Mouse (Mus musculus): Measurements from ENCODE around the gene Mybpc2. TPM values are rescaled to one million over a fixed set of nuclear protein-coding genes. Genes with fewer than 3 reads are reported as not detected.

The Mybpc2 gene
- total and polyA plus RNA-seq, 3 experiments: 0.05 TPM; not detected in 2

DNA sequence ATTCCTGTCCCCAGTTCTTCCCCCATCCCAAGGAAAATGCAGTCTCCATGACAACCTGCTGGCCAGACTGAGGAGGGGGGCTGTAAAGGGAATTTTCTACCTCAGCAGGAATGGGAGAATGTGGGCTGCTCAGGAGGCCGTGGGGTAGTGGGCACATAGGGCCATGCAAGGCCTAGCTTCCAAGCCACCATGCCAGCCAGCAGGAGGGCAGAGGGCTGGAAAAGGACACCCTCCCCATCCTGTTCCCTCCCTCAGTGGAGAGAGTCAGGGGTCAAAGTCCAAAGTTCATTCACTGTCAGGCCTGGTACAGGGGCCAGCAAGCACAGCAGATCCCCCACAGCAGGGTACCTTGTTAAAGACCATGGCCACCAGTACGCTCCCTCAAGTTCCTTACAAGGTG, 59.3 kb downstream of the Mybpc2 start, which contains the start of gene Aspdh:
Gene Aspdh (plus strand): TSS at position 281 of the 400 bp plus-strand sequence.
- DNase-seq (ENCODE audit: low spot score): no peak
- Histone ChIP-seq H3K27me3 (ENCODE audit: insufficient read depth, low read length) (peaks cover 19% of the 10 kb centered on the region; the same call in 1 of the 2 replicates), H3K4me1 (ENCODE audit: insufficient read depth, low read depth, low read length) (peaks cover 42% of the 10 kb centered on the region), H3K4me3 (ENCODE audit: low read depth, low read length) (no peak within 1 kb of the TSS), H3K36me3 (replicated peaks) (peaks cover 15% of the 10 kb centered on the region), H3K9me3 (replicated peaks) (peaks cover 12% of the 10 kb centered on the region; the same call in 1 of the 2 replicates)
- ATAC-seq (ENCODE audit: extremely low read depth, insufficient number of reproducible peaks, low FRiP score, poor library complexity, severe bottlenecking): no peak
- TF ChIP-seq CTCF (IDR thresholded peaks at IDR 0.05; ENCODE audit: low read depth, low read length) (no peak), TAL1 (conservative IDR thresholded peaks at IDR 0.05; ENCODE audit: low read depth, low read length) (no peak), POLR2AphosphoS5 (IDR thresholded peaks at IDR 0.05; ENCODE audit: insufficient replicate concordance, low read depth, low read length) (no peak), GATA1 (IDR thresholded peaks at IDR 0.05; ENCODE audit: borderline replicate concordance, low read length) (no peak), GATA2 (IDR thresholded peaks at IDR 0.05; ENCODE audit: borderline replicate concordance, low read depth, low read length) (no peak)

DNA sequence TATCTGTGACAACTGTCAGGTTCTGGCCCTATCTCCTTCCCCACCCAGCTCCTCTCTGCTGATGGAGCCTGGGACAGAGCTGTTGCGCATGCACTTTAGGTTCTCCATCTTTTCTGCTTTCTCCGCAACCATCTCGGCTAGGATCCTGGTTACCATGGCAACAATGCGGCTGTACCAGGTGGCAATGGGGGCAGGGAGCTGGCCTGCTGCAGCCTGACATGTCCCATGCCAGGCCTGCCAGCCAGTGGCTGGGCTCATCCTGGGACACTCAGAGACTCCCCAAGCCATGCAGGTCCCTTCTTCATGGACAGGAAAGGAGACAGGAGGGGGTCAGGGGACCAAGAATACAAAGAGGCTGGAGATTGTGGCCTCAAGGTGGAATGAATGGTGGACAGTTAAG, 59.9 kb downstream of the Mybpc2 start:
- H3K9me3 ChIP-seq (replicated peaks): peaks cover 12% of the 10 kb centered on the region; the same call in 1 of the 2 replicates
- H3K36me3 ChIP-seq (replicated peaks): peaks cover 9% of the 10 kb centered on the region
- ATAC-seq (ENCODE audit: extremely low read depth, insufficient number of reproducible peaks, low FRiP score, poor library complexity, severe bottlenecking) (no peak), DNase-seq (ENCODE audit: low spot score) (no peak)
- peaks cover 24% of the 10 kb centered on the region; the same call in 1 of the 2 replicates for H3K27me3 ChIP-seq (ENCODE audit: insufficient read depth, low read length)
- TF ChIP-seq GATA1 (IDR thresholded peaks at IDR 0.05; ENCODE audit: borderline replicate concordance, low read length) (no peak), TAL1 (conservative IDR thresholded peaks at IDR 0.05; ENCODE audit: low read depth, low read length) (no peak), POLR2AphosphoS5 (IDR thresholded peaks at IDR 0.05; ENCODE audit: insufficient replicate concordance, low read depth, low read length) (no peak), GATA2 (IDR thresholded peaks at IDR 0.05; ENCODE audit: borderline replicate concordance, low read depth, low read length) (no peak), CTCF (IDR thresholded peaks at IDR 0.05; ENCODE audit: low read depth, low read length) (no peak)
- no peak overlapping the region for H3K4me3 ChIP-seq (ENCODE audit: low read depth, low read length)
- H3K4me1 ChIP-seq (ENCODE audit: insufficient read depth, low read depth, low read length): peaks cover 36% of the 10 kb centered on the region

DNA sequence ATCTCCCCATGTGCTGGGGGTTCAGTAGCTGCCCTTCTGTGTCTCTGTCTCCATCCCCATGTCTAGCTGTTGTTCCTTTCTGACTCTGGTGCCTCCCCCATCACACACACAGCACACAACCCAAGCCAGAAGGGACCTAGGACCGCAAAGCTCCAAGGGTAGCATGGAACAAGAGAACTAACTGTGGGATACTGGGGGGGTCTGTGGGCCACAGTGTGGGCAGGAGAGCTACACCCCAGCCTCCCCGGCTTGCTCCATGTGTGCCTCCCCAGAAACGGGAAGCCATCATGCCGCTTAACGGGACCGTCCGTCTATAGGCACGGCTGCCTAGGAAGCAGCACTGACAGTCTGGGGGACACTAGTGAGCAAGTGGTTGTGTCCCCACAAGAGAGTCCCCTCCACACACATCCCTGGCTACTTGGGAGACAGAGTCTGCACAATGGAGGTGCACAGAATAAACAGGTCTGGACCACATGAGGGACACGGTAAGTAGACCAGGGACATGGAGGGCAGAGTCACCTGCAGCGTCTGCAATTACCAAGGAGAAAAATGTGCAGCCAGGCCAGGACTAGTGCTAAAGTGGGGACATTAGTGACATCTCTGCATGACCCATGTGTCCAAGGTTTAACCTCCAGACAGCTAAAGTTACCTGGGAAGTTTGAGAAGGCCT, 60.8 kb downstream of the Mybpc2 start:
- peaks cover 12% of the 10 kb centered on the region; the same call in 1 of the 2 replicates for H3K9me3 ChIP-seq (replicated peaks)
- TF ChIP-seq GATA2 (IDR thresholded peaks at IDR 0.05; ENCODE audit: borderline replicate concordance, low read depth, low read length) (no peak), CTCF (IDR thresholded peaks at IDR 0.05; ENCODE audit: low read depth, low read length) (no peak), TAL1 (conservative IDR thresholded peaks at IDR 0.05; ENCODE audit: low read depth, low read length) (no peak), GATA1 (IDR thresholded peaks at IDR 0.05; ENCODE audit: borderline replicate concordance, low read length) (no peak), POLR2AphosphoS5 (IDR thresholded peaks at IDR 0.05; ENCODE audit: insufficient replicate concordance, low read depth, low read length) (no peak)
- peaks cover 28% of the 10 kb centered on the region for H3K4me1 ChIP-seq (ENCODE audit: insufficient read depth, low read depth, low read length)
- H3K4me3 ChIP-seq (ENCODE audit: low read depth, low read length): no peak overlapping the region
- peaks cover under 1% of the 10 kb centered on the region for H3K36me3 ChIP-seq (replicated peaks)
- peaks cover 28% of the 10 kb centered on the region; the same call in 1 of the 2 replicates for H3K27me3 ChIP-seq (ENCODE audit: insufficient read depth, low read length)
- DNase-seq (ENCODE audit: low spot score) (no peak), ATAC-seq (ENCODE audit: extremely low read depth, insufficient number of reproducible peaks, low FRiP score, poor library complexity, severe bottlenecking) (no peak)

DNA sequence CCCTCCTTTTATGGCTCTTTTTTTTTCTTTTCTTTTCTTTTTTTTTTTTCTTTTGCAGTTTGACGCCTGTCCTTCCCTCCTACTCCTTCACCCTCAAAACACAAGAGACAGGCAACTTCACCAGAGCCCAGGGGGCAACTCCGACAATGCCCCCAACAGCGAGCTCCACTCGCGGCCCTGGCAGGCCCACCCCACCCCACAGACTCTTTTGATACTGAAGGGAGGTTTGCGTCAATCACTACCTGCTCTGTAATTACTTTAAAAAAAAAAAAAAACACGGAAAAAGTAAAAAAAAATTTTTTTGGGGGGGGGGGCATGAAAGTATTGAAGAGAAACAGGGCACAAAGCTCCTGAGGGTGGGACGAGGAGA, 61.4 kb downstream of the Mybpc2 start:
- ATAC-seq (ENCODE audit: extremely low read depth, insufficient number of reproducible peaks, low FRiP score, poor library complexity, severe bottlenecking) (no peak), DNase-seq (ENCODE audit: low spot score) (no peak)
- no peak overlapping the region for H3K4me3 ChIP-seq (ENCODE audit: low read depth, low read length)
- no peaks in the 10 kb centered on the region for H3K36me3 ChIP-seq (replicated peaks)
- TF ChIP-seq TAL1 (conservative IDR thresholded peaks at IDR 0.05; ENCODE audit: low read depth, low read length) (no peak), CTCF (IDR thresholded peaks at IDR 0.05; ENCODE audit: low read depth, low read length) (no peak), GATA2 (IDR thresholded peaks at IDR 0.05; ENCODE audit: borderline replicate concordance, low read depth, low read length) (no peak), POLR2AphosphoS5 (IDR thresholded peaks at IDR 0.05; ENCODE audit: insufficient replicate concordance, low read depth, low read length) (no peak), GATA1 (IDR thresholded peaks at IDR 0.05; ENCODE audit: borderline replicate concordance, low read length) (no peak)
- peaks cover 12% of the 10 kb centered on the region; the same call in 1 of the 2 replicates for H3K9me3 ChIP-seq (replicated peaks)
- H3K27me3 ChIP-seq (ENCODE audit: insufficient read depth, low read length): peaks cover 28% of the 10 kb centered on the region; the same call in 1 of the 2 replicates
- peaks cover 21% of the 10 kb centered on the region for H3K4me1 ChIP-seq (ENCODE audit: insufficient read depth, low read depth, low read length)

DNA sequence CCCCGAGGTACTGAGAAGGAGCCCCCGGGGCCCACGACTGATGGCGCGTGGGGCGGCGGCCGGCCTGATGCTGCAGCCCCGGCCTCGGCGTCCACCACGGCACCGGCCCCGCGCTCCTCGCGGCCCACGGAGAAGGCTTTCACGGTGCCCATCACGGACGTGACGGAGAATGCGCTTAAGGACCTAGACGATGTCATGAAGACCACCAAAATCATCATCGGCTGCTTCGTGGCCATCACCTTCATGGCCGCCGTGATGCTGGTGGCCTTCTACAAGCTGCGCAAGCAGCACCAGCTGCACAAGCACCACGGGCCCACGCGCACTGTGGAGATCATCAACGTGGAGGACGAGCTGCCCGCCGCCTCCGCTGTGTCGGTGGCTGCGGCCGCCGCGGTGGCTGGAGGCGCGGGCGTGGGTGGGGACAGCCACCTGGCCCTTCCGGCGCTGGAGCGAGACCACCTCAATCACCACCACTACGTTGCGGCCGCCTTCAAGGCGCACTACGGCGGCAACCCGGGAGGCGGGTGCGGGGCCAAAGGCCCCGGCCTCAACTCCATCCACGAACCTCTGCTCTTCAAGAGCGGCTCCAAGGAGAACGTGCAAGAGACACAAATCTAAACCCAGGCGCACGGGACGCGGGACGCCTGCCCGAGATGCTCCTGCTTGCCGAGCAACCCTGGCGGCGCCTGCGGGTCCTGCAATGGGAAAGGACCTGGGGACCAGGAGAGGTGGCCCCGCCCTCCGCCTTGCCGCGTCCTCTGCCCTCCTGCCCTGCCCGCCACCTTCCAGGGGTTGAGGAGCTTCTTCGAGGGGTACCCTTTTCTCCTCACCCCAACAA, 62.0 kb downstream of the Mybpc2 start:
- TF ChIP-seq TAL1 (conservative IDR thresholded peaks at IDR 0.05; ENCODE audit: low read depth, low read length) (no peak), GATA2 (IDR thresholded peaks at IDR 0.05; ENCODE audit: borderline replicate concordance, low read depth, low read length) (no peak), GATA1 (IDR thresholded peaks at IDR 0.05; ENCODE audit: borderline replicate concordance, low read length) (no peak), CTCF (IDR thresholded peaks at IDR 0.05; ENCODE audit: low read depth, low read length) (no peak), POLR2AphosphoS5 (IDR thresholded peaks at IDR 0.05; ENCODE audit: insufficient replicate concordance, low read depth, low read length) (no peak)
- Histone ChIP-seq H3K4me3 (ENCODE audit: low read depth, low read length) (no peak overlapping the region), H3K27me3 (ENCODE audit: insufficient read depth, low read length) (peaks cover 28% of the 10 kb centered on the region; the same call in 1 of the 2 replicates), H3K36me3 (replicated peaks) (no peaks in the 10 kb centered on the region), H3K9me3 (replicated peaks) (peaks cover 12% of the 10 kb centered on the region; the same call in 1 of the 2 replicates), H3K4me1 (ENCODE audit: insufficient read depth, low read depth, low read length) (peaks cover 19% of the 10 kb centered on the region)
- DNase-seq (ENCODE audit: low spot score) (no peak), ATAC-seq (ENCODE audit: extremely low read depth, insufficient number of reproducible peaks, low FRiP score, poor library complexity, severe bottlenecking) (no peak)

All from G1E (cell line).